ENCODE assay signal across 8 mouse cellular contexts in the genomic region with DNA sequence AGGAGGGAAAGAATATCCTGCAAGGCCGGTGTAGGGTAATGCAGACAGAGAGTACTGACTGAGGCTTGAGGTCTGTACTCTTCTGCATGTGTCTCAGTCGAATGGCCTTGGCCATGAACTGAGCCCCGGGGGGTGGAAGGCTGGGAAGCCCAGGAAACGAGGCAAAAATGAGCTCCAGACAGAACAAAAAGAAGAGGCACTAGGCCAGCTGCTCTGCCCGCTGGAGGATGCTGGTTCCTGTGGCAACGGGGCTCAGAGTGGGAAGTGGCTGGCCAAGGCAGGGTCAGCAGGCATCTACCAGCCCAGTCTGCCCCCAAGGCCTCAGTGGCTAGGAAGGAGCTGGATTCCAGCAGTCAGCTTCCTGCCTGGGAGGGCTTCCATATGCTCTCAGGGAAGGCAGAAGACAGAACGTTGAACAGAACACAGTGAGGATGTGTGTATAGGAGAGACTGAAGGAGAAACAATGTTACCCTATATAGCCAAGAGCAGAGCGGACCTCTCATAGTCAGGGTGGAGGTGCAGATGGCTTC.
DNase-seq lines count a peak whose midpoint lies in the region; ATAC-seq and TF ChIP-seq lines count a peak whose summit lies in the region.

No protein-coding gene starts in this region.

- H3K36me3 ChIP-seq in forebrain, postnatal 0 days (ENCODE audit: insufficient read depth) = peaks cover 41% of the 10 kb centered on the region
- H3K36me3 ChIP-seq in neural tube, embryonic 13.5 days = peaks cover 31% of the 10 kb centered on the region

- no peaks in the 10 kb centered on the region for H3K27me3 ChIP-seq in forebrain, postnatal 0 days (ENCODE audit: insufficient read depth, low read length)
- H3K27me3 ChIP-seq in neural tube, embryonic 13.5 days = no peaks in the 10 kb centered on the region

- peak; percentile 78 for ATAC-seq in forebrain, postnatal 0 days
- peak; percentile 77 for ATAC-seq in neural tube, embryonic 13.5 days (ENCODE audit: low read depth)

- TF ChIP-seq CTCF in forebrain, postnatal 0 days (IDR thresholded peaks at IDR 0.05; ENCODE audit: low read depth) = no peak

- H3K9ac ChIP-seq in forebrain, postnatal 0 days = no peak overlapping the region
- H3K9ac ChIP-seq in neural tube, embryonic 13.5 days = no peak overlapping the region

- no peaks in the 10 kb centered on the region for H3K9me3 ChIP-seq in forebrain, postnatal 0 days (ENCODE audit: low read length)
- no peaks in the 10 kb centered on the region for H3K9me3 ChIP-seq in neural tube, embryonic 13.5 days

- 39% methylated on average over 8 of the region's 8 CpGs for WGBS in forebrain, postnatal 0 days
- WGBS in neural tube, embryonic 13.5 days = 22% methylated on average over 8 of the region's 8 CpGs

- H3K4me1 ChIP-seq in forebrain, postnatal 0 days (ENCODE audit: insufficient read depth) = peaks cover 6% of the 10 kb centered on the region
- H3K4me1 ChIP-seq in neural tube, embryonic 13.5 days (replicated peaks) = peaks cover 24% of the 10 kb centered on the region

- peak; percentile 52 for DNase-seq in lung, postnatal 10 days
- no peak for DNase-seq in lung, adult 18-20 months
- DNase-seq in forebrain, postnatal 0 days = peak; percentile 63
- DNase-seq in left cerebral cortex, adult 11 months (ENCODE audit: low spot score) = peak; percentile 22
- no peak for DNase-seq in spleen, postnatal 10 days (ENCODE audit: low spot score in 2 of 2)
- no peak for DNase-seq in spleen, postnatal 14 days (ENCODE audit: low spot score in 2 of 2)
- no peak for DNase-seq in spleen, postnatal 4 days (ENCODE audit: low spot score in 2 of 2)

- no peak overlapping the region for H3K4me3 ChIP-seq in forebrain, postnatal 0 days (ENCODE audit: low read depth, low read length)
- no peak overlapping the region for H3K4me3 ChIP-seq in neural tube, embryonic 13.5 days

- no peak overlapping the region for H3K4me2 ChIP-seq in forebrain, postnatal 0 days (ENCODE audit: low read depth)
- no peak overlapping the region for H3K4me2 ChIP-seq in neural tube, embryonic 13.5 days

- peak overlapping the region; percentile 62 for H3K27ac ChIP-seq in forebrain, postnatal 0 days (ENCODE audit: low read depth, low read length)
- H3K27ac ChIP-seq in neural tube, embryonic 13.5 days (replicated peaks) = peak overlapping the region; percentile 83

Comparison
In these comparisons a context has a peak if more than half of its experiments do, and no peak if none do; other contexts are left out.
1. DNase-seq: peak in lung, postnatal 10 days (single experiment), forebrain, postnatal 0 days (single experiment) and left cerebral cortex, adult 11 months (single experiment); none in lung, adult 18-20 months (0 of 2), spleen, postnatal 10 days (0 of 2), spleen, postnatal 14 days (0 of 2) and spleen, postnatal 4 days (0 of 2).